Mouse (Mus musculus): ENCODE results near the gene Prkcz. TPM values are rescaled to one million over a fixed set of nuclear protein-coding genes. Genes with fewer than 3 reads are reported as not detected.

Gene Prkcz
- polyA plus RNA-seq, 1 experiment from 2014 or later: 32.8 TPM

DNA sequence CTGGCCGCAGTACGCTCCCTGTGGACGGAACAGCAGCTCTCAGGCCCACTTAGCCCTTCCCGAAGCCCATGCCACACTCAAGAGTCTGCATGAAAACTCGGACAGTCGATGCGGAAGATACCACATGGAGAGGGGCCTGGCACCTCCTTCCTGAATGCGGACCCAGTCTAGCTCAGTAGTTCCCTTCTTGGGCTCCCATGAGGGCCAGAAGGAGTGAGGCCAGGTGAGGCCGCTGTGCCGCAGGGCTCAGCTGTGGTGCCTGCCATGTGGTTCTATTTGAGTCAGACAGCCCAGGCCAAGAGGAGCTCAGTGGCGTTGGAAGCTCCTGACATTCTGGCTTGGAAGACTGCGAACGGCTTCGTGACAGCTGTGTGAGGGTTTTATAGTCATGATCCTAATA lies 66.8 kb downstream of the Prkcz start:
- Histone ChIP-seq H3K4me2 (ENCODE audit: low read depth, low read length) (no peak overlapping the region), H3K27ac (ENCODE audit: low read length) (no peak overlapping the region), H3K4me1 (ENCODE audit: control insufficient read depth, insufficient read depth, low read length) (peaks cover 3% of the 10 kb centered on the region; the same call in 1 of the 2 replicates), H3K27me3 (replicated peaks; ENCODE audit: control insufficient read depth, insufficient read depth, low read length) (no peaks in the 10 kb centered on the region), H3K9ac (ENCODE audit: low read depth, low read length) (no peak overlapping the region), H3K4me3 (ENCODE audit: low read length) (no peak overlapping the region), H3K9me3 (ENCODE audit: control insufficient read depth, low read length) (no peaks in the 10 kb centered on the region), H3K36me3 (ENCODE audit: control insufficient read depth, insufficient read depth, low read length) (no peaks in the 10 kb centered on the region; the same call in 1 of the 2 replicates)
- WGBS: 90% methylated on average over 14 of the region's 14 CpGs
- no peak for ATAC-seq

- no peak overlapping the region for H3K4me2 ChIP-seq (ENCODE audit: low read depth, low read length)
- ATAC-seq: no peak
- H3K9me3 ChIP-seq (ENCODE audit: control insufficient read depth, low read length): no peaks in the 10 kb centered on the region
- H3K27me3 ChIP-seq (replicated peaks; ENCODE audit: control insufficient read depth, insufficient read depth, low read length): no peaks in the 10 kb centered on the region
- H3K9ac ChIP-seq (ENCODE audit: low read depth, low read length): no peak overlapping the region
- peaks cover 3% of the 10 kb centered on the region; the same call in 1 of the 2 replicates for H3K4me1 ChIP-seq (ENCODE audit: control insufficient read depth, insufficient read depth, low read length)
- no peaks in the 10 kb centered on the region; the same call in 1 of the 2 replicates for H3K36me3 ChIP-seq (ENCODE audit: control insufficient read depth, insufficient read depth, low read length)
- no peak overlapping the region for H3K27ac ChIP-seq (ENCODE audit: low read length)
- 80% methylated on average over 10 of the region's 10 CpGs for WGBS
- H3K4me3 ChIP-seq (ENCODE audit: low read length): no peak overlapping the region
Measured at GRCm38 (mm10) chr4:155292863-155293262, 68.3 kb downstream of the Prkcz start.

DNA sequence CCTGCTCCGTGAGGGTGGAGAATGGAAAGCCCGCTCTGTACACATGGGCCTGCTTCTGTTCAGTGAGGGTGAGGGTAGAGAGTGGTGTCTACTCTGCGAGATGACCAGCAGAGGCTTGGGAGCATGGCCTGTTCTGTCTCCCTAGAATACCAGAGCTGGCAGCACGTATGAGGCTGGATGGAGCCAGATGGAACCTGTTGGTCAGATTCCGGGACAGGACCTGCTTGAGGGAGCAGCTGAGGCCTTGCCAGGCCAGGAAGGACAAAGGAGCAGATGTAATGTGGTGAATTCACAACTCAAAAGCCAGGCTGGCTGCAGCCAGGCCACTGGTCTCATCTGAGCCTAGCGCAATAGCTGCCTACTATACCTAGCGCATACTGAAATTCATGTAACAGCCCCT lies 71.1 kb downstream of the Prkcz start:
- Histone ChIP-seq H3K9ac (ENCODE audit: low read depth, low read length) (no peak overlapping the region), H3K4me1 (ENCODE audit: control insufficient read depth, insufficient read depth, low read length) (peaks cover 3% of the 10 kb centered on the region; the same call in 1 of the 2 replicates), H3K4me3 (ENCODE audit: low read length) (no peak overlapping the region), H3K27me3 (replicated peaks; ENCODE audit: control insufficient read depth, insufficient read depth, low read length) (no peaks in the 10 kb centered on the region), H3K27ac (ENCODE audit: low read length) (no peak overlapping the region), H3K9me3 (ENCODE audit: control insufficient read depth, low read length) (no peaks in the 10 kb centered on the region), H3K36me3 (ENCODE audit: control insufficient read depth, insufficient read depth, low read length) (no peaks in the 10 kb centered on the region; the same call in 1 of the 2 replicates), H3K4me2 (ENCODE audit: low read depth, low read length) (no peak overlapping the region)
- 91% methylated on average over 7 of the region's 7 CpGs for whole genome bisulfite sequencing
- ATAC-seq: no peak

- ATAC-seq: no peak
- Histone ChIP-seq H3K4me2 (ENCODE audit: low read depth, low read length) (no peak overlapping the region), H3K27me3 (replicated peaks; ENCODE audit: control insufficient read depth, insufficient read depth, low read length) (no peaks in the 10 kb centered on the region), H3K9me3 (ENCODE audit: control insufficient read depth, low read length) (no peaks in the 10 kb centered on the region), H3K4me1 (ENCODE audit: control insufficient read depth, insufficient read depth, low read length) (peaks cover 3% of the 10 kb centered on the region; the same call in 1 of the 2 replicates), H3K9ac (ENCODE audit: low read depth, low read length) (no peak overlapping the region), H3K36me3 (ENCODE audit: control insufficient read depth, insufficient read depth, low read length) (no peaks in the 10 kb centered on the region; the same call in 1 of the 2 replicates), H3K4me3 (ENCODE audit: low read length) (no peak overlapping the region), H3K27ac (ENCODE audit: low read length) (no peak overlapping the region)
- 85% methylated on average over 1 of the region's 1 CpGs for WGBS
Measured at GRCm38 (mm10) chr4:155288586-155288985, 72.6 kb downstream of the Prkcz start.

DNA sequence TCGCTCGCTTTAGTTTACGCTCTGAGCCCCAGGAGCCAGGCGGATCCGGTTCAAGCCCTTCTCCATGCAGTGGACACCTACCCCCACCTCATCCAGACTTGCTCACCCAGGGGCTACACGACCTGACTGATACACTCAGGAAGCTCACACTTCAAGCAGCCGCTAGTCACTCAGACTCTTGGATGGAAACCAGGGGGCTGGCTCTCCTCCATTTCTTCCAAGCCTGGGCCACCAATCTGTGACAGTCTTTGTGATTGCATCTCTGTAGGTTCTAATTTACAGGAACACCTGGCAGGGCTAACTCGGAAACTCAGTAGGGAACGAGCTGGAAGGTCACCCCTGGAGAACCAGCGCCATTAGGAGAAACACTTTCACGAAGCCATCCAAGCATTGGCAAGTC lies 73.4 kb downstream of the Prkcz start:
- 79% methylated on average over 11 of the region's 11 CpGs for WGBS
- no peak overlapping the region for H3K9ac ChIP-seq (ENCODE audit: low read depth, low read length)
- no peaks in the 10 kb centered on the region for H3K9me3 ChIP-seq (ENCODE audit: control insufficient read depth, low read length)
- no peak overlapping the region for H3K4me2 ChIP-seq (ENCODE audit: low read depth, low read length)
- H3K4me3 ChIP-seq (ENCODE audit: low read length): no peak overlapping the region
- H3K27me3 ChIP-seq (replicated peaks; ENCODE audit: control insufficient read depth, insufficient read depth, low read length): no peaks in the 10 kb centered on the region
- ATAC-seq: no peak
- no peaks in the 10 kb centered on the region; the same call in 1 of the 2 replicates for H3K36me3 ChIP-seq (ENCODE audit: control insufficient read depth, insufficient read depth, low read length)
- H3K27ac ChIP-seq (ENCODE audit: low read length): no peak overlapping the region
- peaks cover 10% of the 10 kb centered on the region for H3K4me1 ChIP-seq (ENCODE audit: control insufficient read depth, insufficient read depth, low read length)

GRCm38 (mm10) chr4:155286090-155286489 lies 75.1 kb downstream of the Prkcz start:
- H3K4me1 ChIP-seq (ENCODE audit: control insufficient read depth, insufficient read depth, low read length): peaks cover 24% of the 10 kb centered on the region
- H3K27ac ChIP-seq (ENCODE audit: low read length): no peak overlapping the region
- no peaks in the 10 kb centered on the region for H3K27me3 ChIP-seq (replicated peaks; ENCODE audit: control insufficient read depth, insufficient read depth, low read length)
- no peaks in the 10 kb centered on the region for H3K9me3 ChIP-seq (ENCODE audit: control insufficient read depth, low read length)
- no peak overlapping the region for H3K4me2 ChIP-seq (ENCODE audit: low read depth, low read length)
- 87% methylated on average over 4 of the region's 4 CpGs for WGBS
- no peak overlapping the region for H3K9ac ChIP-seq (ENCODE audit: low read depth, low read length)
- no peak overlapping the region for H3K4me3 ChIP-seq (ENCODE audit: low read length)
- H3K36me3 ChIP-seq (ENCODE audit: control insufficient read depth, insufficient read depth, low read length): no peaks in the 10 kb centered on the region; the same call in 1 of the 2 replicates
- no peak for ATAC-seq

DNA sequence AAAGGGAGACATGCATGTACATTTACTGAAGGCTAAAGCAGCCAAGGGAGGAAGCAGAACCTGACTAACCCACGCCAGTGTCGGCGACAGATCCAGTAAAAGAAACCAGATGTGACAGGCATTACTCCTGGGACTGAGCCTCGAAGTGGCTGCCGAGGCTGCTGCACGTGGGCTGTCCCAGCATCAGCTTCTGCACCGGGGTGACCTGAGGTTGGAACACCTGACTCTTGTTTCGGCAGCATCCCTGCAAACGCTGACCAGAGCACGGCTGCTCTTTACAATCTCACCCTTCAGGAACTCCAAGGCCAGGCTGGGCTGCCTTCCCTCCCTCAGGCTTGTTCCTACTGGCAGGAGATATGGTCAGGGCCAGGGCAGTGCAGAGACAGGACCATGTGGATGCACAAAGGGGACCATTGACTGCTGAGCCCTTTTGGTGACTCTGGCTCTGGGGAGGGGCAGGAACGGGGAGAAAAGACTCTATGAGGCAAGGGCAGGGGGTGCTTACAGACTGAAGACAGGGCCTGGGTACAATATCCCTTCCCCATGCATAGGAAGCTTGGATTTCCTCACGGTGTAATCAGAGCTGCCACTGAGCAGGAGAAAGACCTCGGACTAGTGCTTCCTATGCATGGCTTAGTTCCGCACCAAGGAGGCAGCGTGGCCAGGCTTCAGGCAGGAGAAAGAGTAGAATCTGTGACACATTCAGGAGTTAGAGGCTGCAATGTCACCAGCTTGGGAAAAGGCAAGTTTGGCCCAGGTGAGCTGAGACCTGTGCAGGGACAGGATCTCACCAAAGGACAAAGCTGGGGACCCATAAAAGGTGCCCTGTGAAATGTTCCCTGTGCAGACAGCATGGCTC lies 76.4 kb downstream of the Prkcz start:
- Histone ChIP-seq H3K9me3 (ENCODE audit: control insufficient read depth, low read length) (no peaks in the 10 kb centered on the region), H3K4me2 (ENCODE audit: low read depth, low read length) (no peak overlapping the region), H3K4me1 (ENCODE audit: control insufficient read depth, insufficient read depth, low read length) (peaks cover 33% of the 10 kb centered on the region), H3K9ac (ENCODE audit: low read depth, low read length) (no peak overlapping the region; the same call in 1 of the 2 replicates), H3K27me3 (replicated peaks; ENCODE audit: control insufficient read depth, insufficient read depth, low read length) (no peaks in the 10 kb centered on the region), H3K36me3 (ENCODE audit: control insufficient read depth, insufficient read depth, low read length) (no peaks in the 10 kb centered on the region), H3K4me3 (ENCODE audit: low read length) (no peak overlapping the region), H3K27ac (ENCODE audit: low read length) (no peak overlapping the region)
- ATAC-seq: no peak
- WGBS: 64% methylated on average over 15 of the region's 15 CpGs

- H3K4me1 ChIP-seq (ENCODE audit: control insufficient read depth, insufficient read depth, low read length): peaks cover 33% of the 10 kb centered on the region
- H3K27ac ChIP-seq (ENCODE audit: low read length): peak overlapping the region; percentile 80
- ATAC-seq: no peak
- H3K4me2 ChIP-seq (ENCODE audit: low read depth, low read length): peak overlapping the region; percentile 10; the same call in 1 of the 2 replicates
- 57% methylated on average over 9 of the region's 9 CpGs for WGBS
- H3K9ac ChIP-seq (ENCODE audit: low read depth, low read length): no peak overlapping the region
- no peaks in the 10 kb centered on the region for H3K36me3 ChIP-seq (ENCODE audit: control insufficient read depth, insufficient read depth, low read length)
- no peaks in the 10 kb centered on the region for H3K9me3 ChIP-seq (ENCODE audit: control insufficient read depth, low read length)
- H3K4me3 ChIP-seq (ENCODE audit: low read length): peak overlapping the region; percentile 13; the same call in 1 of the 2 replicates
- no peaks in the 10 kb centered on the region for H3K27me3 ChIP-seq (replicated peaks; ENCODE audit: control insufficient read depth, insufficient read depth, low read length)
Measured at GRCm38 (mm10) chr4:155283585-155283984, 77.6 kb downstream of the Prkcz start.

- peaks cover 33% of the 10 kb centered on the region for H3K4me1 ChIP-seq (ENCODE audit: control insufficient read depth, insufficient read depth, low read length)
- H3K36me3 ChIP-seq (ENCODE audit: control insufficient read depth, insufficient read depth, low read length): no peaks in the 10 kb centered on the region
- peak overlapping the region; percentile 80 for H3K27ac ChIP-seq (ENCODE audit: low read length)
- 0 out of 2 replicates have a peak overlapping the region, but pooled peaks have one; percentile 17 for H3K9ac ChIP-seq (ENCODE audit: low read depth, low read length)
- no peaks in the 10 kb centered on the region for H3K9me3 ChIP-seq (ENCODE audit: control insufficient read depth, low read length)
- WGBS: 25% methylated on average over 11 of the region's 11 CpGs
- peak overlapping the region; percentile 13; the same call in 1 of the 2 replicates for H3K4me3 ChIP-seq (ENCODE audit: low read length)
- ATAC-seq: peak; percentile 41; the same call in 1 of the 2 replicates
- no peaks in the 10 kb centered on the region for H3K27me3 ChIP-seq (replicated peaks; ENCODE audit: control insufficient read depth, insufficient read depth, low read length)
- H3K4me2 ChIP-seq (ENCODE audit: low read depth, low read length): peak overlapping the region; percentile 11; the same call in 1 of the 2 replicates
Measured at GRCm38 (mm10) chr4:155283001-155283503, 78.1 kb downstream of the Prkcz start.

All from intestine, embryonic 16.5 days (tissue).